Mouse (Mus musculus) limb, embryonic 15.5 days (tissue): ENCODE data around the gene Sv2c. TPM values are rescaled to one million over a fixed set of nuclear protein-coding genes. Genes with fewer than 3 reads are reported as not detected.
"Not testable (repeated sequence)": the region's sequence is repeated elsewhere in the genome, so short reads cannot be mapped to it uniquely, and the experiment has no call there.

ENCODE experiments used
- ATAC-seq: fragments of 200-750 bp; cut with Nextera tagmentation; 2 replicates; pipeline ENCODE4 v1.8.0; 2017; ENCODE audit warnings: low read depth, moderate TSS enrichment; ENCODE audit not compliant: insufficient number of reproducible peaks, low FRiP score, low TSS enrichment
- H3K27ac ChIP-seq: fragments of 300-500 bp; sonication (generic); 2 replicates; pipeline ENCODE4 v1.5.1; 2015; ENCODE audit warnings: moderate library complexity, mild to moderate bottlenecking, inconsistent platforms
- H3K27me3 ChIP-seq: fragments of 300-500 bp; sonication (generic); 2 replicates; pipeline ENCODE4 v1.6.1; 2015; ENCODE audit warnings: inconsistent platforms
- H3K36me3 ChIP-seq: fragments of 300-500 bp; sonication (generic); 2 replicates; pipeline ENCODE4 v1.6.1; 2015; ENCODE audit warnings: inconsistent platforms
- H3K4me1 ChIP-seq: fragments of 300-500 bp; sonication (generic); 2 replicates; pipeline ENCODE4 v1.6.1; 2015; ENCODE audit warnings: inconsistent platforms
- H3K4me2 ChIP-seq: fragments of 300-500 bp; sonication (generic); 2 replicates; pipeline ENCODE4 v1.6.1; 2015; ENCODE audit warnings: mild to moderate bottlenecking, inconsistent platforms
- H3K4me3 ChIP-seq: fragments of 300-500 bp; sonication (generic); 2 replicates; pipeline ENCODE4 v1.5.1; 2015; ENCODE audit warnings: mild to moderate bottlenecking, inconsistent platforms
- H3K9ac ChIP-seq: fragments of 300-500 bp; sonication (generic); 2 replicates; pipeline ENCODE4 v1.6.1; 2015; ENCODE audit warnings: inconsistent platforms
- H3K9me3 ChIP-seq: fragments of 300-500 bp; sonication (generic); 2 replicates; pipeline ENCODE4 v1.6.1; 2016; ENCODE audit warnings: inconsistent platforms
- WGBS: fragments of 180-500 bp; shearing (Covaris S2); methylation state at CpG from one replicate; pipeline ENCODE4 v1.1.7; 2015; 5-methylcytosine and 5-hydroxymethylcytosine counted together
- polyA plus RNA-seq: library from polyadenylated mRNA; unstranded; fragments of >200 nt; fragmentation: Nextera tagmentation; extraction: Ambion mirVana; gene quantifications from 2 replicates; pipeline ENCODE4 v1.2.1, GENCODE M21; 2015

The Sv2c gene
- polyA plus RNA-seq, 1 experiment from 2014 or later = 1.3 TPM

DNA sequence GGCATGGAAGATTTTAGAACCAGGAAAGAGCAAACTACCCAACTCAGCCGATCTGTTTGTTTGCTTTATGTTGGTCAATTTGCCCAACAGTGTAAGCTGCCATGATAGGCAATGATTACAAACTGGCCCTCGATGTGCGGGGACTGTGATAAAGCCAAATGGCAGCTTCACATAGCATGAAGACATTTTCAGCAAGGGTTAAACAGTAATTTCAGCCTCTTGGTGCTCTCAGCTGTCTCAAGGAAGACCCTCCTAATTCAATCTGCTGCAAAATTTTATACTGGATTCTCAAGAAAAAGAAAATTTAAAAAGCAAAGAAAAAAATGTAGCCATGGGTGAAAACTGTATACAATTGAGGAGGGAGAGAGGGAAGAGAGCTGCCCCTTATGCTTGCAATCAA, 3.3 kb downstream of the Sv2c start:
- Histone ChIP-seq H3K9me3 (no peaks in the 10 kb centered on the region), H3K27ac (no peak overlapping the region), H3K36me3 (no peaks in the 10 kb centered on the region), H3K9ac (no peak overlapping the region), H3K4me2 (no peak overlapping the region), H3K4me1 (peaks cover 32% of the 10 kb centered on the region), H3K27me3 (peaks cover 60% of the 10 kb centered on the region), H3K4me3 (no peak overlapping the region)
- ATAC-seq = no peak
- 77% methylated on average over 3 of the region's 3 CpGs for WGBS

- no peaks in the 10 kb centered on the region for H3K9me3 ChIP-seq
- ATAC-seq = no peak
- WGBS = 79% methylated on average over 6 of the region's 6 CpGs
Observed at GRCm38 (mm10) chr13:96126669-96127068, 5.7 kb downstream of the Sv2c start.

DNA sequence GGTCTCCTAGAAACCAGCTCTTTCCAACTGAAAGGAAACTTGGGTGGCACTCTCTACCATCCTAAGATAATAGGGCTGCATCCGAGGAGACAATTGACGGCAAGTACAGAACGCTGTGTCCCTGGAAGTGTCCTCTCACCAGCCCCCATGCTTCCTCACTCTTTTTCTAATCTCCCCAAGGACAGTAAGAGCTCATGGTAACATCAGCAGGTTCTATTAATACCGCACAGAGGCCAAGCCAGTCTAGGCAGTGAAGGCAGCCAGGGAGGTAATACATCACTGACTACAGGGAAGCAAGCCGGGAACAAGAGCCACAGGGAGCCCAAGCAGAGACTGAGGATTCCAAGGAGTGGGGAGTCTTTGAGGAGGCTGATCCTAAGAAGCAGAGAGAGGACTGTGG, 7.4 kb downstream of the Sv2c start:
- 67% methylated on average over 5 of the region's 5 CpGs for WGBS
- no peak for ATAC-seq
- no peaks in the 10 kb centered on the region for H3K4me1 ChIP-seq

More at GRCm38 (mm10) chr13:96126669-96127068, 5.7 kb downstream of the Sv2c start:
- no peak overlapping the region for H3K4me2 ChIP-seq
- no peak overlapping the region for H3K9ac ChIP-seq
- H3K27me3 ChIP-seq = peaks cover 36% of the 10 kb centered on the region
- no peak overlapping the region for H3K27ac ChIP-seq
- H3K4me3 ChIP-seq = no peak overlapping the region
- peaks cover 11% of the 10 kb centered on the region for H3K4me1 ChIP-seq
- no peaks in the 10 kb centered on the region for H3K36me3 ChIP-seq

DNA sequence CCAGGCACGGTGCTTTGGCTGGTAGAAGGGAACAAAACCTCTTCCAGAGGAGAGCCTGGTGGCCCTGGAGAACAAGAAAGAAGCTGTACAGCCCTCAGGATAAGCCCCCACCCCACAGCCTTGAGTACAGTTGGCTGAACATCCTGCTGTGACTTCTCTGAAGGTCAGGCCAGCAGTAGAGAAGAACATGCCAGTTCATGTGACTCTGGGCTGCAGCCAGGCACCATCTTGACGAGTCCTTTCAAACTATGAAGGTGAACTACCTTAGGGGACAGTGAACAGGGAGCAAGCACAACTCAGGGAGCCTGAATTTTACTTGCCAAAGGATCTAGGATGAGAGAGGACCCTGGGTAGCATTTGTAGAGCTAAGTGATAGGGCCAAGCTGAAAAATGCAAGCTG, 19.7 kb downstream of the Sv2c start:
- H3K36me3 ChIP-seq = no peaks in the 10 kb centered on the region
- no peak overlapping the region for H3K9ac ChIP-seq
- H3K4me3 ChIP-seq = no peak overlapping the region
- no peaks in the 10 kb centered on the region for H3K9me3 ChIP-seq
- 73% methylated on average over 2 of the region's 2 CpGs for WGBS
- H3K4me2 ChIP-seq = no peak overlapping the region
- H3K27me3 ChIP-seq = no peaks in the 10 kb centered on the region
- ATAC-seq = no peak
- H3K4me1 ChIP-seq = no peaks in the 10 kb centered on the region
- no peak overlapping the region for H3K27ac ChIP-seq

More for the DNA sequence above, 7.4 kb downstream of the Sv2c start:
- Histone ChIP-seq H3K27ac (no peak overlapping the region), H3K36me3 (no peaks in the 10 kb centered on the region), H3K4me2 (no peak overlapping the region), H3K9ac (no peak overlapping the region), H3K27me3 (peaks cover 19% of the 10 kb centered on the region), H3K4me3 (no peak overlapping the region), H3K9me3 (no peaks in the 10 kb centered on the region)

- H3K27ac ChIP-seq = no peak overlapping the region
- ATAC-seq = no peak
- no peak overlapping the region for H3K4me3 ChIP-seq
- no peak overlapping the region for H3K9ac ChIP-seq
- no peaks in the 10 kb centered on the region for H3K36me3 ChIP-seq
- WGBS = 87% methylated on average over 3 of the region's 3 CpGs
- no peaks in the 10 kb centered on the region for H3K27me3 ChIP-seq
- no peaks in the 10 kb centered on the region for H3K9me3 ChIP-seq
- H3K4me2 ChIP-seq = no peak overlapping the region
- no peaks in the 10 kb centered on the region for H3K4me1 ChIP-seq
Observed at GRCm38 (mm10) chr13:96110767-96111166, 21.6 kb downstream of the Sv2c start.

DNA sequence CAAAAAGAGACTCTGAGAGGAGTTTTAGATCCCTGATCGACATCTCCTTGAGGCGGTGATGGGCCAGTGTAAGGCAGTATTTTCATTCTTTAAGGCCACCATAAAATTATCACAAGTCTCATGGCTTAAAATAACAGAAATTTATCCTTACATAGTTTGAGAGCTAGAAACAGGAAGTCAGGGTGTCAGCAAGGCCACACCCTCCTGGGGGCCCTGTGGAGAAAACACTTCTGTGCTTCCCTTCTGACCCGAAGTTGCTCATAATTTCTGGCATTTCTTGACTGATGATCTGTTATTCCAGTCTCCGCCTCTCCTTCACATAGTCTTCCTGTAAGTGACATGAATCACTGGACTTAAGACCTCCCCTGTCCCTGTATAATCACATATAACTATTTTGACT, 26.0 kb downstream of the Sv2c start:
- Histone ChIP-seq H3K27me3 (no peaks in the 10 kb centered on the region), H3K9ac (no peak overlapping the region), H3K4me1 (no peaks in the 10 kb centered on the region), H3K9me3 (no peaks in the 10 kb centered on the region), H3K4me2 (no peak overlapping the region), H3K4me3 (no peak overlapping the region), H3K27ac (no peak overlapping the region), H3K36me3 (no peaks in the 10 kb centered on the region)
- ATAC-seq = no peak
- 65% methylated on average over 4 of the region's 4 CpGs for WGBS

DNA sequence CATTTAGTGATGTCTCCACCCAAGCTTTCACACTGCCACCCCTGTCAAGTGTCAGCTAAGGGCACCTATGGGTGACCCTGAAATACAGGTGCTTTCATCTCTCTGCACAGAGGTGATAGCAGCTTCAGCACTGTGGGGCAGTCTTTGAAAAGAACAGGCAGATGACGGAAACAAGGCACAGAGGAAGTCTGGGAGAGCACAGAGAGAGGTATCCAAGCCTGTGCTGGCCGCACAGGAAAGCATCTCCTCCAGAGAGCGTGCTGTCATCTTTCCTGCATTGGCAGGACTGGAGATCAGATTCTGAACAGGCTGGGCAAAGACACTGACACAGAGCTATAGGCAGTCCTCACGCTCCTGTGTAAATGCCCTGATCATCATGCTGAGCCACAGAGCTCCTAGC, 41.4 kb downstream of the Sv2c start:
- Histone ChIP-seq H3K4me1 (no peaks in the 10 kb centered on the region), H3K27ac (no peak overlapping the region), H3K36me3 (no peaks in the 10 kb centered on the region), H3K9ac (no peak overlapping the region), H3K4me2 (no peak overlapping the region), H3K9me3 (no peaks in the 10 kb centered on the region), H3K27me3 (no peaks in the 10 kb centered on the region), H3K4me3 (no peak overlapping the region)
- whole genome bisulfite sequencing = 75% methylated on average over 4 of the region's 4 CpGs
- no peak for ATAC-seq

DNA sequence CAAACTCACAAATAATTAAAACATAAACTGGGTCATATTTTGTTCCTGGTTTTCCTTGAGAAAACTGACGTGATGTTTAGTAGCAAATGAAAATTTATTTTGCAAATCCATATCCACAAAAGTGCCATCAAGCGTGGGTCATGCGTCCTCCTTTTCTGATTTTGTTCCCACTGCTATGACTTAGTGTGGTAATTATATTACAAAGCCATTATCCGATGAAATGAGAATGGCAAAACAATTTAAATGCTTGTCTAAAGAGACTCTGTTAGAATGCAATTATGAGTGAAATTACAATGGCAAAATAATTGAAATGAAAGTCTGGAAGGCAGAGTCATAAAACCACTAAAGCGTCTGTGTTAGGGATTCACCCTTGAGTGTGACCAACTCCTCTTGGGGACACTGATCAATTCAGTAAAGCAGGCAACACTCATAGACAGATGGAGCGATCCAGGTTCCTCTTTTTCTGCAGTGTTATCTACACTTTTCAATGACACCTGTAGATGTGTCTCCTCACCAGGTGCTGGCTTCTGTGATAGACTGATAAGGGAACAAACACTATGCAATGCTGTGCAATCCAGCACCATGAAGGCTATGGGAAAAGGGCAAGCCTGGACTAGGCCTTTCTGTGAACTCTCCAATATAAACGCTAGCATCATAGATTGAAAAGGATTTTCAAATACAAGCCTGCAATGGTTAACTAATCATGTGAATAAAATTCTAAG, 46.6 kb downstream of the Sv2c start:
- H3K9me3 ChIP-seq = no peaks in the 10 kb centered on the region
- 86% methylated on average over 7 of the region's 7 CpGs for WGBS

DNA sequence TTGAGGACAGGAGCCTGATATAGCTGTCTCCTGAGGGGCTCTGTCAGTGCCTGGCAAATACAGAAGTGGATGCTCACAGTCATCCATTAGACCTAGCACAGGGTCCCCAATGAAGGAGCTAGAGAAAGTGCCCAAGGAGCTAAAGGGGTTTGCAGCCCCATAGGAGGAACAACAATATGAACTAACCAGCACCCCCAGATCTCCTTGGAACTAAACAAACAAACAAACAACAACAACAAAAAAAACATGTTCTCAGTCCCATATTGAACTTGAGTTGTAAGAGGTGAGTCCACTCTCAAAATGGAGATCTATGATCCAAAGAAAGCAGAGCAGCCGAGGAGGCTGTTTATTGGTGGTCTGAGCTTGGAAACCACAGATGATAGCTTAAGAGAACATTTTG, 50.6 kb downstream of the Sv2c start, which contains the start of gene Gm17190:
Gene Gm17190, plus strand, starts transcription at position 301 of the 400 bp plus-strand sequence.
- not testable (repeated sequence) for H3K4me1 ChIP-seq, H3K4me3 ChIP-seq, H3K27me3 ChIP-seq, H3K4me2 ChIP-seq, H3K36me3 ChIP-seq, H3K9ac ChIP-seq, ATAC-seq, H3K9me3 ChIP-seq, H3K27ac ChIP-seq
- 72% methylated on average over 1 of the region's 1 CpGs for WGBS

More for the DNA sequence above, 46.6 kb downstream of the Sv2c start:
- Histone ChIP-seq H3K4me2 (no peak overlapping the region), H3K36me3 (no peaks in the 10 kb centered on the region), H3K27me3 (no peaks in the 10 kb centered on the region), H3K9ac (no peak overlapping the region), H3K27ac (no peak overlapping the region), H3K4me1 (no peaks in the 10 kb centered on the region), H3K4me3 (no peak overlapping the region)
- ATAC-seq = no peak

GRCm38 (mm10) chr13:96081276-96081675, 51.1 kb downstream of the Sv2c start, which contains the start of gene Gm20075:
TSS of gene Gm20075 (minus strand) at chr13:96081376.
- 82% methylated on average over 3 of the region's 3 CpGs for WGBS
- H3K4me2 ChIP-seq, H3K4me1 ChIP-seq, H3K27ac ChIP-seq, H3K4me3 ChIP-seq, H3K36me3 ChIP-seq, H3K27me3 ChIP-seq, H3K9me3 ChIP-seq, H3K9ac ChIP-seq, ATAC-seq: not testable (repeated sequence)

DNA sequence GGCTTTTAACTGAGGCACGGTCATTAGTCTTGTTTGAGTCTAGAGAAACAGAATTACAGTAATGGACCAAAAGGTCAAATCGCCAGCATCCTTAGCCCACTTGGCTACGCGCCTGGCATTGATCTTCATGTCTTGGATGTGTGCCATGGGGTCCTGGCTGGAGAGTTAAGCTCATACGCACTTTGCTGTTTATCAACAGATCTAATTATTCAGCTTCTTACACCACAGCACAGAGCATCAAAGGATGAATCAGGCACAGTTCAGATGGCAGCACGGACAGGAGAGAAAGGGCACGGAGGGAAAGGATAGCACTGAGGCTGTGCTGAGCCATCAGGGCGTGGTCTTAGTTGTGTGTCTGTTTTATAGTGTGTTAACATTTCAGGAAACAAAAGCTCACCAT, 58.8 kb downstream of the Sv2c start:
- H3K9me3 ChIP-seq = no peaks in the 10 kb centered on the region

DNA sequence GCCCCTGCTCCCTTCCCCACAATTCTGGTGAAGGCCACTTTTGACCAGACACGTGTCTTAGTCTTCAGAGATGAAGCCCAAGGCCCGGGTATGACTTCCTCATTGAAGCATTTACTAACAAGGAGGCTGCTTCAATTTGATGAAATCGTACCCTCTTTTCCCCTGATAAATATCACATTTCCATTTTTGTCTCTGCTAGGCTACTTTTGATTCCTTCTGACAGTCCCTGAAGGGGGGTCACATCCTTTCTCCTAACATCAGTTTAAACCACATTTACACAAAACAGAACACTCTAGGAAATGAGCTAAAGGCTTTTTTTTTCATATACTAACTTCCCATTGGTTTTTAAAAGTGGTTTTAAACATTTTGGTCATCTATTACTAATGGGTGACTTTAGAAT, 79.6 kb downstream of the Sv2c start:
- Histone ChIP-seq H3K4me3 (no peak overlapping the region), H3K9ac (no peak overlapping the region), H3K4me1 (no peaks in the 10 kb centered on the region), H3K27ac (no peak overlapping the region), H3K9me3 (no peaks in the 10 kb centered on the region), H3K36me3 (no peaks in the 10 kb centered on the region), H3K4me2 (no peak overlapping the region), H3K27me3 (no peaks in the 10 kb centered on the region)
- 85% methylated on average over 3 of the region's 3 CpGs for WGBS
- no peak for ATAC-seq

More for the DNA sequence above, 58.8 kb downstream of the Sv2c start:
- WGBS = 47% methylated on average over 8 of the region's 8 CpGs
- Histone ChIP-seq H3K4me1 (no peaks in the 10 kb centered on the region), H3K4me3 (no peak overlapping the region), H3K4me2 (no peak overlapping the region), H3K27me3 (no peaks in the 10 kb centered on the region), H3K9ac (no peak overlapping the region), H3K27ac (no peak overlapping the region), H3K36me3 (no peaks in the 10 kb centered on the region)
- ATAC-seq = no peak

- 65% methylated on average over 5 of the region's 5 CpGs for WGBS
- Histone ChIP-seq H3K36me3 (no peaks in the 10 kb centered on the region), H3K9me3 (no peaks in the 10 kb centered on the region), H3K4me2 (no peak overlapping the region), H3K27me3 (no peaks in the 10 kb centered on the region), H3K9ac (no peak overlapping the region), H3K4me3 (no peak overlapping the region), H3K27ac (no peak overlapping the region), H3K4me1 (no peaks in the 10 kb centered on the region)
- ATAC-seq = no peak
Observed at GRCm38 (mm10) chr13:96045396-96045795, 87.0 kb downstream of the Sv2c start.
